Mouse (Mus musculus) adrenal gland, postnatal 14 days (tissue): ENCODE results near the gene Dnaaf2. TPM values are rescaled to one million over a fixed set of nuclear protein-coding genes. Genes with fewer than 3 reads are reported as not detected.
A peak's percentile ranks its signal among the peaks of the same experiment; 100 is the strongest.

Experiments used
- DNase-seq: peaks from one replicate; pipeline ENCODE4 v3.0.0; 2021; ENCODE audit warnings: mixed read lengths
- long read RNA-seq, 2 experiments: library from polyadenylated mRNA; stranded (forward); transcript quantifications; one replicate each; pipeline ENCODE4 v2.0.0; 2021
- total RNA-seq: library from RNA; stranded (reverse); gene quantifications from 2 replicates; pipeline ENCODE4 v1.2.3, GENCODE M21; 2021

Dnaaf2 gene
- 1.0 and 1.7 TPM in 2 replicates for total RNA-seq
- long read RNA-seq, experiment 1, transcript Dnaaf2-201 (3 exons, 3,390 nt): major isoform, 13 of 13 reads
- long read RNA-seq, experiment 1, partial matches to known transcripts: 0 of 13 reads
- long read RNA-seq, experiment 1, other reads (novel, unspliced or antisense): 0 of 13 reads
- long read RNA-seq, experiment 2, transcript Dnaaf2-201 (3 exons, 3,390 nt): major isoform, 13 of 14 reads
- long read RNA-seq, experiment 2, partial matches to known transcripts: 0 of 14 reads
- long read RNA-seq, experiment 2, other reads (novel, unspliced or antisense): 1 of 14 reads

DNA sequence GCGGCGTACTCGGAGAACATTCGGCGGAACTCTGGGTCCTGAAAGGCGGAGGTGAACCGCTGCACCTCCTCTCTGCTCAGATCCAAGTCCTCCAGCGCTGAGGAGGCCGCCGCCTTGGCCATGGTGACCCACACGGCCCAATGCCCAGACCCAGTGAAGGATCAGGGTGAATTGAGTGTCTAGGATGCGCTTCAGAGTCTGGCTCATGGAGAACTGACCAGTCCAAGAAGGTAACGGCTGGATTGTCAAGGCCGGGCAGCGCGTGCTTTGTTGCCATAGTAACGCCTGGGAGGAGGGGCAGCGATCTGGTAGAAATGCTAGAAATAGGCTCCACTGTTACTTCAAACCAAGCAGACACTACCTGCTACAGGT lies at the start of gene Dnaaf2:
Gene Dnaaf2 (minus strand): TSS at position 266 of the 372 bp plus-strand sequence.
- peak; percentile 91 for DNase-seq

DNA sequence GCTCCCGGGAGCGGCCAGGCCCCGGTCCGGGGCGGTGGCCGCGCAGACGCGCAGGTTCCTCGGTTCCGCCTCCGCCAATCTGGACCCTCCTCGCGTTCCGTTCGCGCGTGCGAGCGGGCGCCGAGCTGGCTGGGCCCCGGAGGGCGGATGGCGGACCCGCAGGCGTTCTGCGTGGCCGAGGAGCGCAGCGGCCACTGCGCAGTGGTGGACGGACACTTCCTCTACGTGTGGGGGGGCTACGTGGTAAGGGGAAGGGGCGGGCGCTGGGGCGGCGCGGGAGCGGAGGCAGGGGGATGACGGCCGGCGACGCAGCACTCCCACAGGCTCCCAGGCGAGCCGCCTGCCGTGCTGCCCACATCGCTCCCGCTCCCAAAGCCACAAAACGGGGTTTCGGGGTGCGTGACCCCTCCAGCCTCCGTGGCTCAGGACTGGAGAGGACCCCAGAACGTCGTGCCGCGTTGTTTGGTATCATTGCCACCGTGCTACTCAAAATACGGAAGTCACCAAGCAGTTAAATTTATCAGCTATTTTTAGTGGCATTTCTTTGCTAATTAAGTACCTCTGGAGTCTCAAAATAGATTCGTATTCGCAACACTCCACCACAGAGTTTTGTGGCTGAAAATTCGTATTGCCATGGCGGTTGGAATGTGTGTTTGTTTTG lies 43.7 kb upstream of the Dnaaf2 start:
- peak; percentile 88 for DNase-seq

DNA sequence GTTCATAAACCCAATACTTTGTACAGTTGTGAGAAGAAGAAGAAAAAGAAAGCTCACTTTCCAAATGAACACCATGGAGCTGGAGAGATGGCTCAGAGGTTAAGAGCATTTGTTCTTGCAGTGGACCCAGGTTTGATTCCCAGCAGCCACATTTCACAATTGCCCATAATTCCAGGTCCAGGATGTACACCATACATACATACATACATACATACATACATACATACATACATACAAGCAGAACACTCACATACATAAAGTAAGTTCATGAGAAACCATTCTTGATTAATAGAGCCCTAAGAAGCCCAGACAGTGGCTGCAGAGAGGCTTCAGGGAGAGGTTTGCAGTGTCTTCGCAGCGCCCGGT lies 43.2 kb upstream of the Dnaaf2 start:
- DNase-seq: no peak

DNA sequence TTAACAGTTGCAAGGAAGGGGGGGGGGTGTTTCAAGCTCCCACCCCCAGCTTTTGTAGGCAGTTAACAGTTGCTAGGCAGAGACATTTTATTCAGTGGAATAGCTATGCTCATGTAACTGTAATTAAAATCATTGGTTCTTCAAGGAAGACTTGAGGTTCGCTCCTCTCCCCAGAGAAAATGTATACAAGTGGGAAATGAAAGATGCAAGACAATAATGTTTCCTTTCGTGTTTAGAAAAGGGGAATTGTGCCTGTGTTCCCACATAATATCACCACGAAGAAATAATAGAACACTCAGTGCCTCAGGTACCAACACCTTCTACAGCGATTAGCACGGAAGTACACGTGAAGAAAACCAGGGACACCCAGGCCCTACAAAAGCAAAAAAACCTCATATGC lies 42.6 kb upstream of the Dnaaf2 start, which contains the start of gene Klhdc1:
Gene Klhdc1 (plus strand): TSS at position 301 of the 400 bp plus-strand sequence.
- DNase-seq: no peak

DNA sequence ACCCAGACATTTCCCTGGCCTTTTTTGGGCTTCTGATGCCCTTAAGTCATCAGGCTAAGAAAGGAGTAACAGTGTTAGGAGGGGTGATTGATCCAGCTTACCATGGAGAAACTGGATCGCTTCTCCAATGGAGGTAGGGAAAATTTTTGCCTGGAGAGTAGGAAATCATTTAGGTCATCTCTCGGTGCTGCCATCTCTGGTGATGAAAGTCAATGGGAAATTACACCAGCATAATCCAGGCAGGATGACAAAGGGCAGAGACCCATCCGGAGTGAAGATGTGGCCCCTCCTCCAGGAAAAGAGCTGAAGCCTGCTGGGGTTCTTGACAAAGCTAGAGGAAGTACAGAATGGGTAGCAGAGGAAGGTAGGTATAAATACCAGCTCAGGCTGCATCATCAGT lies 40.1 kb upstream of the Dnaaf2 start:
- DNase-seq: no peak

DNA sequence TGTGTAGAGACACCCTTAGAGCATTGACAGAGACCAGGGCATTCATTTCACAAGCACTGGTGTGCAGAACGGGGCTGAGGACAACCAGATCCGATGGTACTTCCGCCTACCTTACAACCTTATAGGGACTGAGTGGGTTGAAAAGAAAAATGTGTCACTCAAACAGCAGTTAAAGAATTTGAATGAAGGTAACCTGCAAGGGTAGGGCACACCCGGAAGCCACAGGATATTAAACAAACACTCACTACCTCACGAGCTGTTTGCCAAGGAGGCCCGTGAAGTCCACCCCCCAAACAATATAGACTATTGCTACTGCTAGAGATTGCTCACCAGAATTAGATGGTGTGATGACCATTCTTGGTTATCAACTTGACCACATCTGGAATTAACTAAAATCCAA lies 37.6 kb upstream of the Dnaaf2 start:
- no peak for DNase-seq

DNA sequence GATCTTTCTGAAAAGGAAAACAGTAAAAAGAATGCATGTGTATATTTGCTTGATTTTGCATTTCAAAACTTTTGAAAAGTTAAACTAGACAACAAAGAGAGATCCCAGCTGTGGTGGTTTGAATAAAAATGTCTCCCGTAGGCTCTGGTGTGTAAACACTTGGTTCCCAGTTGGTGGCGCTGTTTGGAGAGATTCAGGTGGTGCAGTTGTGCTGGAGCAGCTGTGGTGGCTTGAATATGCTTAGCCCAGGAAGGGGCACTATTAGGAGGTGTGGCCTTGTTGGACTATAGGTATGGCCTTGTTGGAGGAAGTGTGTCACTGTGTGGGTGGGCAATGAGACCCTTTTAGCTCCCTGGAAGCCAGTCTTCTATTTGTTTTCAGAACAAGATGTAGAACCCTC lies 31.0 kb upstream of the Dnaaf2 start:
- peak; percentile 65 for DNase-seq

DNA sequence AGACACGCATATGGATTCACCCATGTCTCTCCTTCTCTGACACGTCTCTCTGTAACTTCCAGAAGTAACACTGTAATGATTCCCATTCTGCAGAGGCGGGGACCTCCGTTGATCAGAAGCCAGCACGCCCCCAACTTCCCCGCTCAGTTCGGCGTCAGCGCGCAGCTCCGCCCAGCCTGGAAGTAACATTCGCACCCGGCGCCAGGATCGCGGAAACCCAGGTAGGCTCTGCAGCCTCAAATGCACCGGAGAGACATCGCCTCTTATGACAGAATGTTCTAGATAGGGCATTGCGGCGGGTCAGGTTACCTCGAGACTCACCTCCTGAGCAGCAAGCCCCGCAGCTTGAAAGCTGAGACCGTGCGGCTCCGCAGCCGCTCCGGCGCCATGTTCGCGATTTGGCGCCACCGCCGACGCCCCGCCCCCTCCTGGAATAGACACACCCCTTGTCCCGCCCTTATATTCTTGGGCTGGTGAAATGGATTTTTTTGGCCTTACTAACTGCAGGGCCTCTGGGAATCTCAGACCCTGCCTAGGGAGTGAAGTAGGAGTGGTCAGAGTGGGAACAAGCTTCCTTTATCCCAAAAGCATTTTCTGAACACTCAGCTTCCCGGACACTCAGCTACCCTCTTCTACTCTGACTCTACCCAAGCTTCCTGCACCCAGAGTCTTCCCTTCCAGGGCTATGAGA lies 29.7 kb upstream of the Dnaaf2 start, which contains the start of gene Pole2:
Gene Pole2 (minus strand): TSS at position 420 of the 691 bp plus-strand sequence.
- DNase-seq: peak; percentile 94

DNA sequence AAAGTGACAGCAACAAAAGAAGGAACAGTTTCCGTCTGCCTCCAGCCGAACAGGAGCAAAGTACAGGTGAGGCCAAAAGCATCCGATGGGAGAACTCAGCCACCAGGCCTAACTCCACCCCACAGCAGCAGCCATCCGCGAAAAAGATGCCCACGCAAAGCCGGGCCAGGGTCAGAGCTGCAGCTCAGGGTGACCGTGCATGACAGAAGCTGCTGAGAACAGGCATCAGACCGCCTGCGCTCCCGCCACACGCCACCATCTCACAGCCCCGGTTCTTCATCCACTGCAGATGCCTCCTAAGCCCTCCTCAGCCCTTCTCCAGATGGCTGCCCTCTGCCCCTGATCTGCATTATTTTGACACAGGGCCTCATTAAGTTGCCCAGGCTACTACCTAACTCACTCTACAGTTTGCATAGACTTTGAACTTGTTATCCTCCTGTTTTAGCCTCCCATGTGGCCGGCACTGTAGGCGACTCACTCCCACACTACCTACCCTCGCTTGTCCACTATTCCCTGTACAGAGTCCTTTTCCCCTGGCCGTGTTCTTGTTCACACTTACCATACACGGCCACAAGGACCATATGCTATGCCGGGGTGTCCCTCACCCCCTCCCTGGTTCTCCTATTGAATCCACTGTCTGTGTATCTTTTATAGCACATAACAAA lies 22.5 kb upstream of the Dnaaf2 start:
- DNase-seq: no peak

DNA sequence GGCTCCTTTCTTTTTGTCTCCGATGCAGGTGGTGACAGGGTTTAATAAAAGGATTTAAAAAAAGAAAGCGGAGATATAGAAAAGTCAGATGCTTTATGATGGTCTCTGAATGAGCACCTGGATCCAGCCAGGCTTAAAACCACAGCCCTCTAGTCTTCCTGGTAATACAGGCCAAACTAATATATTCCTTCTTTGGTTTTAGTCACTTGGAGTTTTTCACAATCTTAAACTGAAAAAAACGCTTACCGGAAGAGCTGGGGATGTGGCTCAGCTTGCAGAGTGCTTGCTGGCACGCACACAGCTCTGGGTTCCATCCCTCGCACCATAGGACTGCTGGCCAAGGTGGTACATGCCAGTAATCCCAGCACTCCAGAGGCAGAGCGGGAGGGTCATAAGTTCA lies 18.4 kb upstream of the Dnaaf2 start:
- DNase-seq: no peak

DNA sequence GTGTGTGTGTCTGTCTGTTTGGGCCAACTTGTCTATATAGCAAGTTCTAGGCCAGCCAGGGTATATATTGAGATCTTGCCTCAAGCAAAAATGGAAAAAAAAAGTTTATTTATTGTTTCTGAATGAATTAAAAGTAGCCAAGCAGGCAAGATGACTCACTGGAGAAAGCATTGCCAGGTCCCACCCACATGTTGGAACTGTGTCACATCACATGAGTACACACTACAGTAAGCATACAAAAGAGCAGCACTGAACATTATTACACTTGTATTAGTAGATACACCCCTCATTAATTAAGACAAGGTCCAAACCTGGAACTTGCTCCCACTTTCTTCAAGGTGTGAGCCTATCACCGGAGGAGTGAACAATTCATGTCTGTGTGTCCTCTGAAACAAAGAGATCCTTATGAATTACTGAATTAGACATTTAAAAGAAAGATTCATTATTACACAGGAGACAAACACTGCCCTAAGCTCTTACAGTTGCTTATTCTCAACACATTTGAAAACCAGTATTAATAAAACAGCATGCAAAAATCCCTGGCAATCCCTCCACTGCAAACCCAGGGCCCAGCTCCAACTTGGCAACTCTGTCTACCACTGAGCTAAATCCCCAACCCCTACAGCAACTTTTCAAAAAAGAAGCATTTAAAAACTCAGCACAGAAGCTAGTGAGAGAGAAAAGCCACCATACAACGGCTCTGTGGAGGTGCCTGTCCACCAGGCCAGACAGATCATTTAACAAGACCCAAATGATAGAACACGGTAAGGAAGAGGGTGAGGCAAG lies 17.0 kb upstream of the Dnaaf2 start:
- peak; percentile 73 for DNase-seq

DNA sequence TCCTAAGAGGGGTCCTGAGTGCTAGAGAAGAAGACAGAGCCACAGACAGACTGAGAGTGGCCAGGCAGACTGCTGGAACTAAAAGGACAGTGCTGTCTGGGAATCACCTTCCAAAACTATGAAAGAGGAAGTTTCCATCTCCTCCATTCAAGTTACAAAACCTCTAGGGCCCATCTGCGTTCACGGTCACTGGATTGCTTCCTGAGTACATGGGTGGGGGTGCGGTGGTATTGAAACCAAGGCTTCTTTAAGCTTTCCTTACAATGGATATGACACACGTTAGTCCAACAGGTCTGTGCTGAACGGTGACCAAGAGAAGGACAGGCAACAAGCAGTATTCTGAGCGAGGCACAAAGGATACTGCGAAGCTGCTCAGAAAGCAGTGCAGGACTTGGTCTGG lies 16.2 kb upstream of the Dnaaf2 start:
- no peak for DNase-seq

DNA sequence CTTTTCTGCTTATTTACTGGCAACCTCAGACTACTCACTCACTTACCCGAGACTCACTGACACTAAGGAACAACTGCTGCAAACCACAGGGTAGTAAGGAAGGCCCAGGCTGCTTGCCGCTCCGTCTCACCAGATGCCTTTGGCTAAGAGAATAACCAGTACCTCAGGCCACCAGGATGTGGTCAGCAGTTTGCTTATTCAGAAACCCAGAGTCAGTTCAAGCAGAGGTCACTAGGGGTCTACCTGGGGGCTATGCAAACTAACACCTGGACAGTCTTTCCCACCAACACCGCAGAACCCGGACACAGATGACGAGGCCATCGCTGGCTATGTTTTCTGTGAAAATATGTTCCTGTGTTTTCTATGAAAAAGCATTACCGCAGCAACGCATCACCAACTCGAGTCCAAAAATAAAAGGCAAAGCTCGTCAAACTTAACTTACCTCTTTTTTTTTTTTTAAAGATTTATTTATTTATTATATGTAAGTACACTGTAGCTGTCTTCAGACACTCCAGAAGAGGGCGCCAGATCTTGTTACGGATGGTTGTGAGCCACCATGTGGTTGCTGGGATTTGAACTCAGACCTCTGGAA lies 15.1 kb upstream of the Dnaaf2 start:
- no peak for DNase-seq

DNA sequence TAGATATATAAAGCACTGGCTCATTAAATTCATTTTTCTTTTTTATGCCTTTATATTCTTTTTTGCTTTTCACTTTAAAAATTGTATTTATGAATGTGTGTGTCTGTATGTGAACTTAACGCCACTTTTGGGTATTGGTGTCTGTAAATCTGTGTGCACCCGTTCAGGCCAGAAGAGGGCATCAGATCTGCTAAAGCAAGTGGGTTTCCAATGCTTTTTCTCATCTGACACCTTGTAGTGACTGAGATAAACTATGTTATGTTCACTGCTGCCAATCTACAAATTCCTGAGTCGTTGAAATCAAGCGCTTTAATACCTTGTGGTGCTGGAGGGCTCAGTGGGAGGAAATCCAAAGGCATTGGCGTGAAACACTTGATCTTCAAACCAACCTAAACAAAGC lies 12.8 kb upstream of the Dnaaf2 start:
- no peak for DNase-seq

DNA sequence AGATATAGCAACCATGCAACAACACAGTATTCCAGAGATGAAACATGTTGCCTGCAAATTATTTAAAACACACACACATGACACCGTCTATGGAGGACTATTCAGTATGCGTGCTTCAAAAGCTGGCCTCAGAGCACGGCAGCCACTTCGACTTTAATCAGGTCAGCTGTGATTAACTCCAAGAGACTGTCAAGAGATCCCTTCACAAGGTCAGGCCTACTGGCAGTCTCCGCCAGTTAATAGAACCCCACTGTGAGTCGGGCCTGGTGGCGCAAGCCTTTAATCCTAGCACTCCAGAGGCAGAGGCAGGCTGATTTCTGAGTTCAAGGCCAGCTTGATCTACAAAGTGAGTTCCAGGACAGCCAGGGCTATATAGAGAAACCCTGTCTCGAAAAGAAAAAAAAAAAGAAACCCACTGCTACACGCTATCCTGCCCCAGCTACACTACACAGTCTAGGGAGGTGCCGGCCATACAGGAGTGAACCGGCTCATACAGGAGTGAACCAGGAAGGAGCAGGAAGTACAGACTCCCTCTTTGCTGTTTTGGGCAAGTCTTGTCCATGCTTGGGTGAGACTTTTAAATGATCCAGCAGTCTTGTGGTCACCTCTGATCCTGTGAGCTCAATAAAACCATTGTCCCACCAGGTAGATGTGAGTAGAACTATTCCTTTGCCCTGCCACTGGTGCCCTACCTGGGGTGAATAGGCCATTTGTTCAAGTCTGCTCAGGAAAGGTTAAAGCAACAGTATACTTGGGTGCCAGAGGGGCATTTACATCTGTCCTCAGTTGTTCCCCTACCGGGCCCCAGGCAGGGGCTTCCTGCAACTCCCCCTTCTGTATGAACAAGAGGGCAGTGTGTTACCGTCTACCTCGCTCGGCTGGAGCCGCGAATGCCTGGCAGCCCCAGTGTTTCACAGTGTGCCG lies 12.1 kb upstream of the Dnaaf2 start:
- peak; percentile 27 for DNase-seq

DNA sequence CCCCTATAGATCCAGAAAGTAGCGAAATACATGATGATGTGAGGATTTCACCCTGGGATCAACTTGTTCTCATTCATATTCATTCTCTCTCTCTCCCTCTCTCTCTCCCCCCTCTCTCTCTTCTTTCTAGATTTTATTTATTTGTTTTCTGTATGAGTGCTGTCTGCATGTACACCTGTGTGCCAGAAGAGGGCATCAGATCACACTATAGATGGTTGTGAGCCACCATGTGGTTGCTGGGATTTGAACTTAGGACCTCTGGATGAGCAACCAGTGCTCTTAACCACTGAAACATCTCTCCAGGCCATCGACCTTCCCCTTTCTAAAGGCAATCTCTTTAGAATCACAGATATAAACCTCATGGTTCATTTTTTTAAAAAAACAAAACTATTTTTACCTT lies 10.3 kb upstream of the Dnaaf2 start:
- DNase-seq: no peak

DNA sequence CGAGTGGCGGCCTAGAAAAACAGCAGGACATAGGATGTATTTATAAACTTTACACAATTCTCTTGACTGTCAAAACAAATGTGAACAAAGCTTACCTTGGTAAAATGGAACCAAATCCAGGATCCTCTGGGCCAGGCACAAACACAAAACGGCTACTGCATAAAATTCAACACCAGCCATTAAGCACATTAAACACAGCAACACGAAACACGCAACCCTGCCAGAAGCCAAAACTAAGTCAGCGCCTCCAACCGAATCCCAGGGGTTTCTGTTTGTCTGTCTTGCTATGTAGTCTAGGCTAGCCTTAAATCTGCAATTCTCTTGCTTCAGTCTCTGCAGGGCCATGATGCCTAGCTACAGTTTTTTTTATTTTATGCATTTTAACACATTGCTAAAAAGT lies 9.7 kb upstream of the Dnaaf2 start:
- no peak for DNase-seq

DNA sequence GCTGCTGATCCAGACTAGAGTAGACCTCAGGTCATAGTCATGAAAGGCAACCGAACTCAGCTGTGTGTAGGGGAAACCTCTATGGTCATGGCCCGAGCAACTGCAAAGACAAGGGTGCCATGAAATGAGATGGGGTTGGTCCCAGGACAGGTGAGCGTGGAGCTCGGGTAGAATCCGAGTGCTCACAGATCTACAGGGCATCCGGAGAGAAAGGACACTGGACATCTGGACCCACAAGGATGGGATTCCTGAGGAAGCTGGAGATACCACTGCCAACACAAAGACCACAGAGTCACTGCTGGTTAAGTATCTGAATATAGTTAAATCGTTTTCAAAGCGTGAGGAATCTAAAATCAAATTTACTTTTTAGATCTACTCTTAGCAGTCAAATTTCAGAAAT lies 9.2 kb upstream of the Dnaaf2 start:
- DNase-seq: no peak

DNA sequence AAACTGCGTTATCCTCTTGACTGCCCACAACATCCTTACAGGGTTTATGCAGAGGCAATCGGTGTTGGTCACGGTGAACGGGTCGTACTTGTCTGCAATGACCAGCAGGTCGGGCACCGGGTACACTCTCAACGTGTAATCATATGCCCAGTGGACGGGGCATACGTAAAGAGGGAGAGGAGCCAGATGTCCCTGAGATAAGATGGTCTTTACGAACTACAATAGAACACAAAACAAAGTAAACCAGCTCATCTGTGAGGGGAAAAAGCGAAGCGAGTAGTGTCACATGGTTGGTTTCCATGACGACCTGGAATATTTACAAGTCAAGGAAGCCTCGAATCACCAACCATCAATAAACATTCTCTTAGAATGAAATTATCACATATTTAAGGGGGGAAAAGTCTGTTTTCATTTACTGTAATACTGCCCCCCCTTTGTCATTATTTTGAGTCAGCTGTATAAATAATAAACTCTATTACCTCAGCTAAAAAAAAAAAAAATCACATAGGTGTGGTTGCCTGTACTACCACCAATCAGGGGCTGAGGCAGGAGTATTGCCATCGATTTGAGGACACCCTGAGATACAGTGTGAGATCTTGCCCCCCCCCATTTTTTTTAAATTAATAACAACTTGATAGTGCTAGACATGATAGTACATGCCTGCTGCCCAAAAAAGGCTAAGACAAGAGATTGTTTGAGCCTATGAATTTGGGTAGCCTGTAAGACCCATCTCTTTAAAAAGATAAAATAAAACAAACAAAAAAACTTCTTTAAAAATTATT lies 6.0 kb upstream of the Dnaaf2 start, which contains the start of gene Gm49384:
Gene Gm49384 (minus strand): TSS at position 216 of the 782 bp plus-strand sequence.
- DNase-seq: no peak

DNA sequence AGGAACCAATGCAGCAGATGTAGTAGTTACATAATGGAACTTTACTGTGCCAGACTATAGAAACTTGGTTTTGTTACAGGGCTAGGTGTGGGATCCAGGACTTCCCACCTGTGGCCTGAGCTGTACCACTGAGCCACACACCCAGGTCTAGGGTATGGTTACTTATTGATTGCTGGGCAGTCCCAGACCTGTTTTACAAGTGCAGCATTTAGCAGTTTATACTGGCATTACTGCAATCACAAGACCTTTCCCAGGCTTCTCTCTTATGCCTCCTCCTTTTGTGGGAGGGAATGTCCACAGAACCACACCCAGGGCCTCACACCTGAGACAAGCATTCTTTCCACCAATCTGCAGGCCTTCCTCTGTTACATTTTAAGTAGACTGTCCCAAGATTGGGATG lies 756 bp upstream of the Dnaaf2 start:
- DNase-seq: no peak
